Mouse (Mus musculus): ENCODE data around the gene Sfpq. TPM values are rescaled to one million over a fixed set of nuclear protein-coding genes. Genes with fewer than 3 reads are reported as not detected.

The Sfpq gene
- polyA plus RNA-seq, 1 experiment from 2014 or later: 91.4 TPM

GRCm38 (mm10) chr4:127037158-127037557 lies 16.0 kb downstream of the Sfpq start:
- 92% methylated on average over 3 of the region's 3 CpGs for WGBS
- H3K4me2 ChIP-seq: no peak overlapping the region
- no peaks in the 10 kb centered on the region for H3K27me3 ChIP-seq (replicated peaks)
- H3K27ac ChIP-seq (ENCODE audit: poor library complexity, severe bottlenecking): no peak overlapping the region
- peaks cover 69% of the 10 kb centered on the region for H3K36me3 ChIP-seq
- H3K9ac ChIP-seq: no peak overlapping the region
- no peaks in the 10 kb centered on the region for H3K9me3 ChIP-seq (replicated peaks)
- no peak for ATAC-seq (ENCODE audit: insufficient number of reproducible peaks, low FRiP score)
- H3K4me1 ChIP-seq (replicated peaks): 0 out of 2 replicates have a peak, but pooled peaks cover 2% of the 10 kb centered on the region
- H3K4me3 ChIP-seq: no peak overlapping the region

GRCm38 (mm10) chr4:127037908-127038827 lies 17.0 kb downstream of the Sfpq start:
- no peak overlapping the region for H3K9ac ChIP-seq
- H3K4me3 ChIP-seq: no peak overlapping the region
- no peak overlapping the region for H3K27ac ChIP-seq (ENCODE audit: poor library complexity, severe bottlenecking)
- H3K4me1 ChIP-seq (replicated peaks): no peaks in the 10 kb centered on the region
- H3K27me3 ChIP-seq (replicated peaks): no peaks in the 10 kb centered on the region
- no peak overlapping the region for H3K4me2 ChIP-seq
- 88% methylated on average over 8 of the region's 8 CpGs for WGBS
- 0 out of 2 replicates have a peak, but pooled peaks have one; percentile 22 for ATAC-seq (ENCODE audit: insufficient number of reproducible peaks, low FRiP score)
- no peaks in the 10 kb centered on the region for H3K9me3 ChIP-seq (replicated peaks)
- peaks cover 64% of the 10 kb centered on the region for H3K36me3 ChIP-seq

- H3K9ac ChIP-seq: no peak overlapping the region
- no peak overlapping the region for H3K27ac ChIP-seq (ENCODE audit: poor library complexity, severe bottlenecking)
- H3K27me3 ChIP-seq (replicated peaks): no peaks in the 10 kb centered on the region
- H3K4me2 ChIP-seq: no peak overlapping the region
- no peaks in the 10 kb centered on the region for H3K9me3 ChIP-seq (replicated peaks)
- H3K4me1 ChIP-seq (replicated peaks): no peaks in the 10 kb centered on the region
- ATAC-seq (ENCODE audit: insufficient number of reproducible peaks, low FRiP score): no peak
- no peak overlapping the region for H3K4me3 ChIP-seq
- peaks cover 57% of the 10 kb centered on the region for H3K36me3 ChIP-seq
- WGBS: 88% methylated on average over 3 of the region's 3 CpGs
Measured at GRCm38 (mm10) chr4:127038828-127039349, 17.8 kb downstream of the Sfpq start.

- Histone ChIP-seq H3K9ac (no peak overlapping the region), H3K27me3 (replicated peaks) (no peaks in the 10 kb centered on the region), H3K4me3 (no peak overlapping the region), H3K36me3 (peaks cover 57% of the 10 kb centered on the region), H3K4me1 (replicated peaks) (no peaks in the 10 kb centered on the region), H3K9me3 (replicated peaks) (no peaks in the 10 kb centered on the region), H3K4me2 (no peak overlapping the region), H3K27ac (ENCODE audit: poor library complexity, severe bottlenecking) (no peak overlapping the region)
- no peak for ATAC-seq (ENCODE audit: insufficient number of reproducible peaks, low FRiP score)
- whole genome bisulfite sequencing: 81% methylated on average over 3 of the region's 3 CpGs
Measured at GRCm38 (mm10) chr4:127039871-127040483, 18.9 kb downstream of the Sfpq start.

GRCm38 (mm10) chr4:127043540-127043939 lies 22.4 kb downstream of the Sfpq start:
- H3K4me2 ChIP-seq: no peak overlapping the region
- no peak overlapping the region for H3K27ac ChIP-seq (ENCODE audit: poor library complexity, severe bottlenecking)
- no peak overlapping the region for H3K9ac ChIP-seq
- H3K4me3 ChIP-seq: no peak overlapping the region
- H3K27me3 ChIP-seq (replicated peaks): no peaks in the 10 kb centered on the region
- WGBS: 84% methylated on average over 4 of the region's 4 CpGs
- H3K9me3 ChIP-seq (replicated peaks): no peaks in the 10 kb centered on the region
- H3K36me3 ChIP-seq: peaks cover 63% of the 10 kb centered on the region
- ATAC-seq (ENCODE audit: insufficient number of reproducible peaks, low FRiP score): no peak
- H3K4me1 ChIP-seq (replicated peaks): no peaks in the 10 kb centered on the region

- Histone ChIP-seq H3K9ac (no peak overlapping the region), H3K4me2 (no peak overlapping the region), H3K27me3 (replicated peaks) (no peaks in the 10 kb centered on the region), H3K4me3 (no peak overlapping the region), H3K36me3 (peaks cover 62% of the 10 kb centered on the region), H3K9me3 (replicated peaks) (no peaks in the 10 kb centered on the region), H3K4me1 (replicated peaks) (no peaks in the 10 kb centered on the region), H3K27ac (ENCODE audit: poor library complexity, severe bottlenecking) (no peak overlapping the region)
- ATAC-seq (ENCODE audit: insufficient number of reproducible peaks, low FRiP score): no peak
- 88% methylated on average over 8 of the region's 8 CpGs for WGBS
Measured at GRCm38 (mm10) chr4:127051121-127051520, 30.0 kb downstream of the Sfpq start.

- Histone ChIP-seq H3K4me2 (no peak overlapping the region), H3K36me3 (peaks cover 56% of the 10 kb centered on the region), H3K4me1 (replicated peaks) (no peaks in the 10 kb centered on the region), H3K9me3 (replicated peaks) (no peaks in the 10 kb centered on the region), H3K27ac (ENCODE audit: poor library complexity, severe bottlenecking) (no peak overlapping the region), H3K4me3 (no peak overlapping the region), H3K27me3 (replicated peaks) (no peaks in the 10 kb centered on the region), H3K9ac (no peak overlapping the region)
- ATAC-seq (ENCODE audit: insufficient number of reproducible peaks, low FRiP score): no peak
- WGBS: 91% methylated on average over 5 of the region's 5 CpGs
Measured at GRCm38 (mm10) chr4:127053071-127053470, 31.9 kb downstream of the Sfpq start.

GRCm38 (mm10) chr4:127054522-127055198 lies 33.5 kb downstream of the Sfpq start:
- no peak overlapping the region for H3K27ac ChIP-seq (ENCODE audit: poor library complexity, severe bottlenecking)
- no peak overlapping the region for H3K4me3 ChIP-seq
- H3K9ac ChIP-seq: no peak overlapping the region
- ATAC-seq (ENCODE audit: insufficient number of reproducible peaks, low FRiP score): no peak
- WGBS: 82% methylated on average over 7 of the region's 7 CpGs
- no peaks in the 10 kb centered on the region for H3K4me1 ChIP-seq (replicated peaks)
- no peak overlapping the region for H3K4me2 ChIP-seq
- no peaks in the 10 kb centered on the region for H3K27me3 ChIP-seq (replicated peaks)
- no peaks in the 10 kb centered on the region for H3K9me3 ChIP-seq (replicated peaks)
- H3K36me3 ChIP-seq: peaks cover 54% of the 10 kb centered on the region

- H3K9me3 ChIP-seq (replicated peaks): no peaks in the 10 kb centered on the region; the same call in 1 of the 2 replicates
- peak; percentile 97 for ATAC-seq (ENCODE audit: insufficient number of reproducible peaks, low FRiP score)
- peak within 1 kb of the TSS; percentile 88 for H3K4me3 ChIP-seq
- WGBS: 1% methylated on average over 38 of the region's 38 CpGs
- peaks cover 24% of the 10 kb centered on the region for H3K36me3 ChIP-seq
- H3K27me3 ChIP-seq (replicated peaks): no peaks in the 10 kb centered on the region
- H3K4me2 ChIP-seq: peak within 1 kb of the TSS; percentile 80
- peak within 1 kb of the TSS; percentile 89 for H3K9ac ChIP-seq
- H3K4me1 ChIP-seq (replicated peaks): no peaks in the 10 kb centered on the region
- peak within 1 kb of the TSS; percentile 69 for H3K27ac ChIP-seq (ENCODE audit: poor library complexity, severe bottlenecking)
Measured at GRCm38 (mm10) chr4:127060585-127061290, 39.6 kb downstream of the Sfpq start, which contains the start of gene Zmym1. Gene Zmym1 (minus strand): TSS chr4:127061152.

GRCm38 (mm10) chr4:127064051-127064450 lies 42.9 kb downstream of the Sfpq start:
- H3K27me3 ChIP-seq (replicated peaks): no peaks in the 10 kb centered on the region
- 48% methylated on average over 1 of the region's 1 CpGs for WGBS

More at GRCm38 (mm10) chr4:127064051-127064450, 42.9 kb downstream of the Sfpq start:
- Histone ChIP-seq H3K4me3 (no peak overlapping the region), H3K27ac (ENCODE audit: poor library complexity, severe bottlenecking) (no peak overlapping the region), H3K9me3 (replicated peaks) (peaks cover 4% of the 10 kb centered on the region), H3K9ac (no peak overlapping the region), H3K4me2 (no peak overlapping the region), H3K4me1 (replicated peaks) (no peaks in the 10 kb centered on the region), H3K36me3 (peaks cover 5% of the 10 kb centered on the region; the same call in 1 of the 2 replicates)
- no peak for ATAC-seq (ENCODE audit: insufficient number of reproducible peaks, low FRiP score)
